Comparison of ENCODE assay signal across 9 mouse cellular contexts in genomic region chr17:83128843-83129544, GRCm38 (mm10).
A peak's percentile ranks its signal among the peaks of the same experiment; 100 is the strongest.
DNase-seq lines count a peak whose midpoint lies in the region; ATAC-seq lines count a peak whose summit lies in the region.
"Had no signal": no experiment of that assay in that cellular context is flagged by ENCODE, and none has a peak within 500 bp of the region (broad histone marks: within the 10 kb centered on the region; RNA-seq: fewer than 3 reads in every experiment).

No protein-coding gene starts in this region.

- H3K4me2 ChIP-seq in heart, embryonic 11.5 days = no peak overlapping the region
- no peak overlapping the region for H3K4me2 ChIP-seq in hindbrain, embryonic 11.5 days (replicated peaks; ENCODE audit: low read depth, low read length)

- intact Hi-C loops in left cerebral cortex, postnatal 36 days (cut with DNase I) = no loop called here

- H3K4me3 ChIP-seq in heart, embryonic 10.5 days = no peak overlapping the region
- H3K4me3 ChIP-seq in heart, embryonic 11.5 days (ENCODE audit: low read depth, low read length) = no peak overlapping the region
- H3K4me3 ChIP-seq in hindbrain, embryonic 11.5 days (ENCODE audit: low read depth, low read length) = no peak overlapping the region

- no peaks in the 10 kb centered on the region for H3K27me3 ChIP-seq in heart, embryonic 10.5 days (ENCODE audit: insufficient read depth, poor library complexity, severe bottlenecking)
- H3K27me3 ChIP-seq in heart, embryonic 11.5 days (ENCODE audit: control insufficient read depth, insufficient read depth, low read length) = no peaks in the 10 kb centered on the region
- no peaks in the 10 kb centered on the region for H3K27me3 ChIP-seq in hindbrain, embryonic 11.5 days (ENCODE audit: control insufficient read depth, insufficient read depth, low read length)

- peak overlapping the region; percentile 72 for H3K27ac ChIP-seq in heart, embryonic 10.5 days
- H3K27ac ChIP-seq in heart, embryonic 11.5 days (ENCODE audit: low read depth, low read length) = no peak overlapping the region
- H3K27ac ChIP-seq in hindbrain, embryonic 11.5 days (ENCODE audit: low read depth, low read length) = peak overlapping the region; percentile 58
- H3K27ac ChIP-seq: kidney, postnatal 0 days had no signal

- WGBS in heart, embryonic 10.5 days = 74% methylated on average over 14 of the region's 14 CpGs
- WGBS in heart, embryonic 11.5 days (ENCODE audit: insufficient replicate concordance) = 63% methylated on average over 14 of the region's 14 CpGs
- WGBS in hindbrain, embryonic 11.5 days = 51% methylated on average over 14 of the region's 14 CpGs

- no peak for DNase-seq in heart, embryonic 10.5 days (ENCODE audit: low spot score)
- DNase-seq in cerebellum, adult 8-10 months = peak; percentile 34
- DNase-seq in hindbrain, embryonic 11.5 days (ENCODE audit: low spot score) = no peak
- DNase-seq in left cerebral cortex, postnatal 36 days (ENCODE audit: low spot score in 2 of 2) = peak; percentile 59 to 61
- no peak for DNase-seq in embryo, embryonic 10.5 days (ENCODE audit: low spot score)
- DNase-seq in B cell, adult 2 months = no peak

- no peaks in the 10 kb centered on the region for H3K36me3 ChIP-seq in heart, embryonic 10.5 days
- no peaks in the 10 kb centered on the region for H3K36me3 ChIP-seq in heart, embryonic 11.5 days (ENCODE audit: control insufficient read depth, insufficient read depth, low read length)
- no peaks in the 10 kb centered on the region for H3K36me3 ChIP-seq in hindbrain, embryonic 11.5 days (ENCODE audit: control insufficient read depth, insufficient read depth, low read length)

- H3K4me1 ChIP-seq in heart, embryonic 10.5 days = peaks cover 60% of the 10 kb centered on the region
- peaks cover 33% of the 10 kb centered on the region for H3K4me1 ChIP-seq in heart, embryonic 11.5 days (ENCODE audit: control insufficient read depth, insufficient read depth, low read length)
- peaks cover 14% of the 10 kb centered on the region for H3K4me1 ChIP-seq in hindbrain, embryonic 11.5 days (replicated peaks; ENCODE audit: control insufficient read depth, insufficient read depth, low read length)

- no peaks in the 10 kb centered on the region for H3K9me3 ChIP-seq in heart, embryonic 10.5 days
- no peaks in the 10 kb centered on the region for H3K9me3 ChIP-seq in heart, embryonic 11.5 days (replicated peaks; ENCODE audit: control insufficient read depth, low read length)
- no peaks in the 10 kb centered on the region for H3K9me3 ChIP-seq in hindbrain, embryonic 11.5 days (ENCODE audit: control insufficient read depth, low read length)

- ATAC-seq in heart, embryonic 11.5 days (replicated peaks; ENCODE audit: insufficient number of reproducible peaks, low FRiP score, low TSS enrichment) = no peak
- ATAC-seq in hindbrain, embryonic 11.5 days (ENCODE audit: low FRiP score) = peak; percentile 56; the same call in 1 of the 2 replicates
- ATAC-seq in erythroblast, adult 5-6 weeks (replicated peaks; ENCODE audit: low FRiP score, poor library complexity, severe bottlenecking) = no peak

- no peak overlapping the region for H3K9ac ChIP-seq in heart, embryonic 11.5 days (ENCODE audit: low read depth, low read length)
- H3K9ac ChIP-seq in hindbrain, embryonic 11.5 days (ENCODE audit: low read depth, low read length) = no peak overlapping the region

Comparison
In these comparisons a context has a peak if more than half of its experiments do, and no peak if none do; other contexts are left out.
1. DNase-seq: peak in cerebellum, adult 8-10 months (single experiment) and left cerebral cortex, postnatal 36 days (2 of 2); none in heart, embryonic 10.5 days (single experiment), hindbrain, embryonic 11.5 days (single experiment), embryo, embryonic 10.5 days (single experiment) and B cell, adult 2 months (0 of 2).